Mouse (Mus musculus): Measurements from ENCODE around the gene Ap1b1. TPM values are rescaled to one million over a fixed set of nuclear protein-coding genes. Genes with fewer than 3 reads are reported as not detected.
"Not testable (repeated sequence)": the region's sequence is repeated elsewhere in the genome, so short reads cannot be mapped to it uniquely, and the experiment has no call there.

Gene Ap1b1
- polyA plus RNA-seq, 1 experiment from 2014 or later: 73.6 TPM

- Histone ChIP-seq H3K4me1 (ENCODE audit: control insufficient read depth, insufficient read depth, low read length) (peaks cover 30% of the 10 kb centered on the region), H3K9ac (ENCODE audit: low read length) (peak overlapping the region; percentile 63), H3K27me3 (ENCODE audit: control insufficient read depth, insufficient read depth, low read length) (peaks cover 46% of the 10 kb centered on the region), H3K9me3 (ENCODE audit: control insufficient read depth, low read length) (no peaks in the 10 kb centered on the region), H3K4me2 (ENCODE audit: low read depth) (peak overlapping the region; percentile 91), H3K36me3 (ENCODE audit: control insufficient read depth, insufficient read depth, low read length) (peaks cover 11% of the 10 kb centered on the region), H3K27ac (ENCODE audit: low read depth, low read length) (no peak overlapping the region), H3K4me3 (ENCODE audit: low read depth, low read length) (peak overlapping the region; percentile 69)
- no peak for ATAC-seq (ENCODE audit: insufficient read depth, low FRiP score, low TSS enrichment)
- no peak for DNase-seq (ENCODE audit: low spot score)
- WGBS: 15% methylated on average over 37 of the region's 38 CpGs
Observed at GRCm38 (mm10) chr11:5064282-5065055, 77.8 kb downstream of the Ap1b1 start.

- Histone ChIP-seq H3K4me3 (ENCODE audit: low read depth, low read length) (peak within 1 kb of the TSS; percentile 69), H3K9me3 (ENCODE audit: control insufficient read depth, low read length) (no peaks in the 10 kb centered on the region), H3K36me3 (ENCODE audit: control insufficient read depth, insufficient read depth, low read length) (peaks cover 11% of the 10 kb centered on the region), H3K4me2 (ENCODE audit: low read depth) (peak within 1 kb of the TSS; percentile 91), H3K27ac (ENCODE audit: low read depth, low read length) (0 out of 2 replicates have a peak within 1 kb of the TSS, but pooled peaks have one; percentile 34), H3K9ac (ENCODE audit: low read length) (peak within 1 kb of the TSS; percentile 63), H3K4me1 (ENCODE audit: control insufficient read depth, insufficient read depth, low read length) (peaks cover 30% of the 10 kb centered on the region), H3K27me3 (ENCODE audit: control insufficient read depth, insufficient read depth, low read length) (peaks cover 38% of the 10 kb centered on the region)
- WGBS: under 1% methylated on average over 34 of the region's 50 CpGs
- DNase-seq (ENCODE audit: low spot score) (peak; percentile 91), ATAC-seq (ENCODE audit: insufficient read depth, low FRiP score, low TSS enrichment) (peak; percentile 77)
Observed at GRCm38 (mm10) chr11:5065056-5065821, 78.6 kb downstream of the Ap1b1 start, which contains the start of gene Gas2l1. Gas2l1 (minus strand) TSS chr11:5065327.

GRCm38 (mm10) chr11:5067063-5067462, 80.4 kb downstream of the Ap1b1 start:
- H3K9ac ChIP-seq (ENCODE audit: low read length): no peak overlapping the region
- peaks cover 20% of the 10 kb centered on the region for H3K27me3 ChIP-seq (ENCODE audit: control insufficient read depth, insufficient read depth, low read length)
- no peak overlapping the region for H3K4me2 ChIP-seq (ENCODE audit: low read depth)
- H3K4me1 ChIP-seq (ENCODE audit: control insufficient read depth, insufficient read depth, low read length): peaks cover 17% of the 10 kb centered on the region
- DNase-seq (ENCODE audit: low spot score) (no peak), ATAC-seq (ENCODE audit: insufficient read depth, low FRiP score, low TSS enrichment) (no peak)
- no peaks in the 10 kb centered on the region for H3K9me3 ChIP-seq (ENCODE audit: control insufficient read depth, low read length)
- H3K4me3 ChIP-seq (ENCODE audit: low read depth, low read length): no peak overlapping the region
- H3K36me3 ChIP-seq (ENCODE audit: control insufficient read depth, insufficient read depth, low read length): peaks cover 24% of the 10 kb centered on the region
- H3K27ac ChIP-seq (ENCODE audit: low read depth, low read length): no peak overlapping the region

- DNase-seq (ENCODE audit: low spot score) (no peak), ATAC-seq (ENCODE audit: insufficient read depth, low FRiP score, low TSS enrichment) (no peak)
- peaks cover 7% of the 10 kb centered on the region for H3K27me3 ChIP-seq (ENCODE audit: control insufficient read depth, insufficient read depth, low read length)
- no peak overlapping the region for H3K9ac ChIP-seq (ENCODE audit: low read length)
- no peaks in the 10 kb centered on the region for H3K9me3 ChIP-seq (ENCODE audit: control insufficient read depth, low read length)
- H3K4me3 ChIP-seq (ENCODE audit: low read depth, low read length): no peak overlapping the region
- H3K4me2 ChIP-seq (ENCODE audit: low read depth): no peak overlapping the region
- peaks cover 6% of the 10 kb centered on the region for H3K4me1 ChIP-seq (ENCODE audit: control insufficient read depth, insufficient read depth, low read length)
- peaks cover 33% of the 10 kb centered on the region for H3K36me3 ChIP-seq (ENCODE audit: control insufficient read depth, insufficient read depth, low read length)
- no peak overlapping the region for H3K27ac ChIP-seq (ENCODE audit: low read depth, low read length)
- 87% methylated on average over 9 of the region's 9 CpGs for WGBS
Observed at GRCm38 (mm10) chr11:5068126-5068971, 81.7 kb downstream of the Ap1b1 start.

- no peaks in the 10 kb centered on the region for H3K27me3 ChIP-seq (ENCODE audit: control insufficient read depth, insufficient read depth, low read length)
- H3K9ac ChIP-seq (ENCODE audit: low read length): no peak overlapping the region
- no peaks in the 10 kb centered on the region for H3K4me1 ChIP-seq (ENCODE audit: control insufficient read depth, insufficient read depth, low read length)
- H3K36me3 ChIP-seq (ENCODE audit: control insufficient read depth, insufficient read depth, low read length): peaks cover 29% of the 10 kb centered on the region
- no peak overlapping the region for H3K27ac ChIP-seq (ENCODE audit: low read depth, low read length)
- WGBS: 78% methylated on average over 4 of the region's 4 CpGs
- H3K9me3 ChIP-seq (ENCODE audit: control insufficient read depth, low read length): no peaks in the 10 kb centered on the region
- no peak overlapping the region for H3K4me2 ChIP-seq (ENCODE audit: low read depth)
- DNase-seq (ENCODE audit: low spot score) (no peak), ATAC-seq (ENCODE audit: insufficient read depth, low FRiP score, low TSS enrichment) (no peak)
- no peak overlapping the region for H3K4me3 ChIP-seq (ENCODE audit: low read depth, low read length)
Observed at GRCm38 (mm10) chr11:5074882-5075281, 88.3 kb downstream of the Ap1b1 start.

- Histone ChIP-seq H3K4me2 (ENCODE audit: low read depth) (no peak overlapping the region), H3K36me3 (ENCODE audit: control insufficient read depth, insufficient read depth, low read length) (peaks cover 31% of the 10 kb centered on the region), H3K4me3 (ENCODE audit: low read depth, low read length) (no peak overlapping the region), H3K27ac (ENCODE audit: low read depth, low read length) (no peak overlapping the region), H3K9ac (ENCODE audit: low read length) (no peak overlapping the region), H3K4me1 (ENCODE audit: control insufficient read depth, insufficient read depth, low read length) (no peaks in the 10 kb centered on the region), H3K27me3 (ENCODE audit: control insufficient read depth, insufficient read depth, low read length) (no peaks in the 10 kb centered on the region), H3K9me3 (ENCODE audit: control insufficient read depth, low read length) (no peaks in the 10 kb centered on the region)
- ATAC-seq (ENCODE audit: insufficient read depth, low FRiP score, low TSS enrichment): no peak
- no peak for DNase-seq (ENCODE audit: low spot score)
Observed at GRCm38 (mm10) chr11:5075760-5076159, 89.1 kb downstream of the Ap1b1 start.

GRCm38 (mm10) chr11:5076843-5077242, 90.2 kb downstream of the Ap1b1 start:
- H3K9ac ChIP-seq (ENCODE audit: low read length); DNase-seq (ENCODE audit: low spot score); ATAC-seq (ENCODE audit: insufficient read depth, low FRiP score, low TSS enrichment): not testable (repeated sequence)

GRCm38 (mm10) chr11:5089147-5089546, 102.5 kb downstream of the Ap1b1 start:
- H3K27ac ChIP-seq (ENCODE audit: low read depth, low read length): no peak overlapping the region
- no peak overlapping the region for H3K4me3 ChIP-seq (ENCODE audit: low read depth, low read length)
- ATAC-seq (ENCODE audit: insufficient read depth, low FRiP score, low TSS enrichment) (no peak), DNase-seq (ENCODE audit: low spot score) (no peak)
- no peaks in the 10 kb centered on the region for H3K9me3 ChIP-seq (ENCODE audit: control insufficient read depth, low read length)
- WGBS: 97% methylated on average over 1 of the region's 1 CpGs
- no peaks in the 10 kb centered on the region for H3K27me3 ChIP-seq (ENCODE audit: control insufficient read depth, insufficient read depth, low read length)
- H3K36me3 ChIP-seq (ENCODE audit: control insufficient read depth, insufficient read depth, low read length): peaks cover 17% of the 10 kb centered on the region
- H3K4me2 ChIP-seq (ENCODE audit: low read depth): no peak overlapping the region
- H3K9ac ChIP-seq (ENCODE audit: low read length): no peak overlapping the region
- no peaks in the 10 kb centered on the region for H3K4me1 ChIP-seq (ENCODE audit: control insufficient read depth, insufficient read depth, low read length)

More at GRCm38 (mm10) chr11:5076843-5077242, 90.2 kb downstream of the Ap1b1 start:
- peaks cover 24% of the 10 kb centered on the region for H3K36me3 ChIP-seq (ENCODE audit: control insufficient read depth, insufficient read depth, low read length)
- H3K27ac ChIP-seq (ENCODE audit: low read depth, low read length); H3K27me3 ChIP-seq (ENCODE audit: control insufficient read depth, insufficient read depth, low read length); H3K4me2 ChIP-seq (ENCODE audit: low read depth); H3K9me3 ChIP-seq (ENCODE audit: control insufficient read depth, low read length); H3K4me3 ChIP-seq (ENCODE audit: low read depth, low read length); H3K4me1 ChIP-seq (ENCODE audit: control insufficient read depth, insufficient read depth, low read length): not testable (repeated sequence)
- WGBS: 86% methylated on average over 3 of the region's 5 CpGs
